Comparison of ENCODE assay signal across 15 mouse cellular contexts in the genomic region with DNA sequence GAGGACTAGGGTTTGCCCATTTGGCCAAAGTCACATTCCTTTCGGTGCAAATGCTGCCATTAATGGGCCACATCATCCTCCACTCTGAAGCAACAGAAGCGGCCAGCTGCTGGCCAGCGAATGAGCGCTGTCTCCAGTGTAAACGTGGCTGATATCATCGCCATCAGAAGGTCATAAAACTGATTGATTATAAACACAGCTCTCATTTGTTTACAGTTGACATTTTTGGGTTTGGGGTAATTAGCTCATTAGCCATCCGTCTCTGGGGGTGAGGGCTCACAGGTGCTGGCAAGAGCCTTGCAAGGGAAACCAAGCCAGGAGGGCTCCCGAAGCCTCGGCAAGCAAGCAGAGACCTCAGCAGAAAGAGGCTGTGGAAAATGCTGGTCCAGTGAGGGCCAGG.
DNase-seq lines count a peak whose midpoint lies in the region; ATAC-seq and TF ChIP-seq lines count a peak whose summit lies in the region.
"Had no signal": no experiment of that assay in that cellular context is flagged by ENCODE, and none has a peak within 500 bp of the region (broad histone marks: within the 10 kb centered on the region; RNA-seq: fewer than 3 reads in every experiment).

No protein-coding gene starts in this region.

- H3K4me3 ChIP-seq in gastrocnemius, adult 2 months = no peak overlapping the region
- H3K4me3 ChIP-seq in lung, postnatal 0 days (ENCODE audit: low read depth, low read length) = no peak overlapping the region
- H3K4me3 ChIP-seq: limb, embryonic 15.5 days; megakaryocyte, embryonic 14.5 days; myocyte had no signal

- H3K9me3 ChIP-seq in lung, postnatal 0 days (ENCODE audit: low read length) = no peaks in the 10 kb centered on the region
- H3K9me3 ChIP-seq: limb, embryonic 15.5 days; megakaryocyte, embryonic 14.5 days had no signal

- no peaks in the 10 kb centered on the region for H3K27me3 ChIP-seq in lung, postnatal 0 days (replicated peaks; ENCODE audit: insufficient read depth, low read length)
- H3K27me3 ChIP-seq: limb, embryonic 15.5 days; megakaryocyte, embryonic 14.5 days had no signal

- DNase-seq in gastrocnemius, adult 2 months = peak; percentile 23
- no peak for DNase-seq in gastrocnemius, adult 18-20 months (ENCODE audit: low spot score)
- peak; percentile 8 to 9 for DNase-seq in urinary bladder, postnatal 36 days (ENCODE audit: low spot score in 2 of 2)
- no peak for DNase-seq in urinary bladder, adult 2 months (ENCODE audit: low spot score)
- DNase-seq in lung, postnatal 0 days (ENCODE audit: low spot score) = peak; percentile 52
- DNase-seq in yolk sac, embryonic 10.5 days (ENCODE audit: low spot score) = peak; percentile 30
- DNase-seq: adrenal gland, postnatal 14 days; cerebellum, postnatal 36 days; heart, adult 18-20 months; right cerebral cortex, postnatal 4 days had no signal

- intact Hi-C loops in gastrocnemius, adult 2 months (cut with DNase I) = no loop called here

- TF ChIP-seq CTCF in gastrocnemius, adult 2 months (IDR thresholded peaks at IDR 0.05) = no peak
- TF ChIP-seq CTCF in lung, postnatal 0 days (IDR thresholded peaks at IDR 0.05) = no peak

- H3K4me1 ChIP-seq in lung, postnatal 0 days (ENCODE audit: insufficient read depth, low read depth, low read length) = no peaks in the 10 kb centered on the region; the same call in 1 of the 2 replicates
- H3K4me1 ChIP-seq: megakaryocyte, embryonic 14.5 days had no signal

- H3K4me2 ChIP-seq in lung, postnatal 0 days (replicated peaks; ENCODE audit: low read depth, low read length) = no peak overlapping the region
- H3K4me2 ChIP-seq: limb, embryonic 15.5 days had no signal

- no peak overlapping the region for H3K9ac ChIP-seq in lung, postnatal 0 days (replicated peaks; ENCODE audit: low read depth)
- H3K9ac ChIP-seq: limb, embryonic 15.5 days had no signal

- ATAC-seq in lung, postnatal 0 days = peak; percentile 68
- ATAC-seq in megakaryocyte, adult 5-6 weeks (ENCODE audit: poor library complexity, severe bottlenecking) = no peak
- no peak for ATAC-seq in monocyte, adult 5-6 weeks (replicated peaks; ENCODE audit: insufficient number of reproducible peaks, low FRiP score, low TSS enrichment, poor library complexity, severe bottlenecking)

- H3K36me3 ChIP-seq in lung, postnatal 0 days (ENCODE audit: insufficient read depth, low read length) = no peaks in the 10 kb centered on the region
- H3K36me3 ChIP-seq: limb, embryonic 15.5 days had no signal

- H3K27ac ChIP-seq in gastrocnemius, adult 2 months = no peak overlapping the region
- H3K27ac ChIP-seq in lung, postnatal 0 days (ENCODE audit: low read length) = no peak overlapping the region
- H3K27ac ChIP-seq: limb, embryonic 15.5 days had no signal

- 34% methylated on average over 9 of the region's 9 CpGs for WGBS in lung, postnatal 0 days

- no peak for TF ChIP-seq EP300 in lung, postnatal 0 days (IDR thresholded peaks at IDR 0.05)

Comparison
In these comparisons a context has a peak if more than half of its experiments do, and no peak if none do; other contexts are left out.
1. DNase-seq: peak in gastrocnemius, adult 2 months (single experiment), urinary bladder, postnatal 36 days (2 of 2), lung, postnatal 0 days (single experiment) and yolk sac, embryonic 10.5 days (single experiment); none in gastrocnemius, adult 18-20 months (single experiment) and urinary bladder, adult 2 months (single experiment).